Mouse (Mus musculus) heart, embryonic 15.5 days (tissue): ENCODE measurements around the gene Gaa. TPM values are rescaled to one million over a fixed set of nuclear protein-coding genes. Genes with fewer than 3 reads are reported as not detected.

ENCODE experiments used
- polyA plus RNA-seq: library from polyadenylated mRNA; unstranded; fragments of >200 nt; fragmentation: Nextera tagmentation; extraction: Ambion mirVana; gene quantifications from 2 replicates; pipeline ENCODE4 v1.2.1, GENCODE M21; 2015

The Gaa gene
- polyA plus RNA-seq, 1 experiment from 2014 or later = 74.7 TPM

Other genes starting within 250 kb of the Gaa start
- 11.6 and 18.0 TPM in 2 replicates for gene Cbx2, start 244.9 kb upstream of the Gaa start, polyA plus RNA-seq
- 7.5 and 9.5 TPM in 2 replicates for gene Cbx8, start 226.9 kb upstream of the Gaa start, polyA plus RNA-seq
- gene Cbx4, start 181.7 kb upstream of the Gaa start, polyA plus RNA-seq = 9.3 and 11.6 TPM in 2 replicates
- gene Tbc1d16, start 39.4 kb upstream of the Gaa start, polyA plus RNA-seq = 16.1 and 19.7 TPM in 2 replicates
- 1.3 and 2.5 TPM in 2 replicates for gene Ccdc40, start 39.3 kb upstream of the Gaa start, polyA plus RNA-seq
- 213 and 251 TPM in 2 replicates for gene Eif4a3, start 32.2 kb downstream of the Gaa start, polyA plus RNA-seq
- 0.28 and 0.38 TPM in 2 replicates for gene Card14, start 39.9 kb downstream of the Gaa start, polyA plus RNA-seq
- 5.4 and 7.1 TPM in 2 replicates for gene Sgsh, start 87.6 kb downstream of the Gaa start, polyA plus RNA-seq
- 9.0 and 10.4 TPM in 2 replicates for gene Slc26a11, start 87.7 kb downstream of the Gaa start, polyA plus RNA-seq
- 4.6 and 6.4 TPM in 2 replicates for gene Rnf213, start 125.2 kb downstream of the Gaa start, polyA plus RNA-seq
- 9.6 and 12.4 TPM in 2 replicates for gene Endov, start 223.5 kb downstream of the Gaa start, polyA plus RNA-seq